Mouse (Mus musculus) neural tube, embryonic 10.5 days (tissue): ENCODE data around the gene Gpsm1.
"Not testable (repeated sequence)": the region's sequence is repeated elsewhere in the genome, so short reads cannot be mapped to it uniquely, and the experiment has no call there.

Experiments used
- DNase-seq: peaks from one replicate; pipeline ENCODE4 v3.0.0-alpha.2; 2017; ENCODE audit warnings: low spot score; ENCODE audit errors: extremely low spot score

Gene Gpsm1

DNA sequence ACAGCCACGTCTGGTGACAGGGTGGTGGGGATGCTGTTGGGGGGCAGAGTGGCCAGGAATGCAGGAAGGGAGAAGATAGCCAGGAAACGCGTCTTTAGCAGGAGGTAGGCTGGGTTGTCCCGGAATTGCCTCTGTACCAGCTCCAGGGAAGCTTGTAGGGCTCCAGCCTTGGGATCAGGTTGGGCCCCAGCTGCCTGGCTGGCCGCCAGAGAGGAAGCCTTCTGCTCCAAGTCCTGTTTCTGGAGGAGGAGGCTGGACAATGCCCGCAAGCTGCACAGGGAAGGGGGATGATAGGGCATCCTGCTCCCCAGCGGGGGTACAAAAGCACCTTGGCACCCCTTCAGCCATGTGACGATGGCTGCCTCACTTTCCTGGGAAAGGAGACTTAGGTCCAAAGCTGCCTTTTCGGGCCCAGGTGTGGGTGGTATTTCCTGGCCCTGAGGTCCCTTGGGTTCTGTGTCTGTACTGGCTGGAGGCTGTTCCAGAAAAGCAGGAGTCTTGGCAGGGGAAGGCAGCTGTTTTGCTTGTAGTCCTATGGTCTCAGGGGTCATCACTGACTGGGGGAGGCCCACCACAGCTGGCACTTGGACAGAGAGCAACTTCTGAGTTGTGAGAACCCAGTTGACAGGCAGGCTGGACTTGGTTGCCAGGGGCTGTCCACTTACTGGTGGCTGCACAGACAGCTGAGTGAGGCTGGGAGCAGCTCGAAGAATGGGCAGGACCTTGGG is 49.6 kb downstream of the Gpsm1 start:
- no peak for DNase-seq

GRCm38 (mm10) chr2:26367911-26368310 is 52.6 kb downstream of the Gpsm1 start:
- no peak for DNase-seq

- DNase-seq, result no peak
Measured at GRCm38 (mm10) chr2:26368572-26368971, 53.3 kb downstream of the Gpsm1 start.

DNA sequence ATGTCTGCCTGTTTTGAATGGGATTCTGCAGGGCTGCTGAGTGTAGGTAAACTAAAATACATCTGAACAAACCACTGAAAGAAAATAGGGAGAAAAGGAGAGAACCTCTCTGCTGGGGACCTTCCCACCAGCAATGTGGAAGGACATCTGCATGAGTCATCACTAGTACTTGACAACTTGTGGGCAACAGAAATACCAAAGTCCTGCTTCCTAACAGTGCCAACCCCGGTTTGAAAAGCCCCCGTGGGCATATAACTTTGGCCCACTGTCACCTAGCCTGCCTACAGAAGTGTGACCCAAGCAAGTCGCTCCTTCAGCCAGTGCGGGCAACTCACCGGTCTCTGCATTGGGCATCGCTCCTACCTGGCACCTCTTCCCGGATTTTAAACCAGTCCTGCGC is 57.1 kb downstream of the Gpsm1 start:
- DNase-seq, result no peak

- DNase-seq, result peak; percentile 86
Measured at GRCm38 (mm10) chr2:26380131-26380771, 64.9 kb downstream of the Gpsm1 start, which contains the start of gene Snapc4. Snapc4 (minus strand) TSS chr2:26380653.

- DNase-seq, result not testable (repeated sequence)
Measured at GRCm38 (mm10) chr2:26380871-26381270, 65.6 kb downstream of the Gpsm1 start.

DNA sequence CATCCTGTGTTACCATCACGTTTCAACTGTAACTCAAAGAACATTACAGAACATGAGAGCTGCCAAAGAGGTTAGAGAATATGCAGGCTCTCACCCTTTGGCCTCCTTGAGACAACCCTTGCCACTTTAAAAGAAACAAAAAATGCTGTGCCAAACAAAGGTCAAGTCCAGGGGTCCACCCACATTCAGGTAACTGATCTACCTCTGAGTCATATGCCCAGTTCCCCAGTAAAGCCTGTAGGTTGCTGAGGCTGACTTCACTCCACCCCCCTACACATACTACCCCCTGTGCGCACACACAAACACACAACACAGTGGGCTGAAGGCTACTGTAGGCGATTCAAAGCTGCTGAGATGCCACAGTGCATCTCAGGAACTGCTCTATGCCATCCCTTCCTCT is 72.4 kb downstream of the Gpsm1 start:
- DNase-seq, result no peak

- peak; percentile 65 for DNase-seq
Measured at GRCm38 (mm10) chr2:26388682-26389153, 73.4 kb downstream of the Gpsm1 start.

GRCm38 (mm10) chr2:26389154-26389690 is 73.9 kb downstream of the Gpsm1 start, which contains the start of the genes Entr1 and Pmpca:
Entr1 (minus strand) TSS chr2:26389316.
Pmpca (plus strand) TSS chr2:26389339.
- peak; percentile 86 for DNase-seq

GRCm38 (mm10) chr2:26390954-26391353 is 75.6 kb downstream of the Gpsm1 start:
- DNase-seq, result no peak

DNA sequence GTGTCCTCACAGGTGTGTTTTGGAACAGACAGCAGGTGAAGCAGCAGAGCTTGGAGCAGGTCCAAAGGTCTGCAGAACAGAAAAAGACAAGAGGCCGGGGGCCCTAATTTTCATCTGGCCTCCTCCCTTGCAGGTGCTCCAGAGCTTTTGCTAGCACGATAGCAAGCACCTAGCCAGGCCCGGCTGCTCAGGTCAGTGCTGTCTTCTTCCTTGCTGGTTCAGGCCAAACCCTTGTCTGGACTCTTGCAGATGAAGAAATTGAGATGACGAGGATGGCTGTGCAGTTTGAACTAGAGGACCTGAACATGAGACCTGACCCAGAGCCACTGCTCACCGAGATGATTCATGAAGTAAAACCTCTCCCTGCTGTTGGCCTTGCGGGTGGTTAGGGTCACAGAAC is 76.3 kb downstream of the Gpsm1 start:
- DNase-seq, result no peak
